Mouse (Mus musculus) kidney, adult 8-10 months (tissue): ENCODE results near the gene Ube2c.

ENCODE experiments used
- DNase-seq, 2 experiments: peaks; one replicate each; pipeline ENCODE4 v3.0.0; 2022

Gene Ube2c

DNA sequence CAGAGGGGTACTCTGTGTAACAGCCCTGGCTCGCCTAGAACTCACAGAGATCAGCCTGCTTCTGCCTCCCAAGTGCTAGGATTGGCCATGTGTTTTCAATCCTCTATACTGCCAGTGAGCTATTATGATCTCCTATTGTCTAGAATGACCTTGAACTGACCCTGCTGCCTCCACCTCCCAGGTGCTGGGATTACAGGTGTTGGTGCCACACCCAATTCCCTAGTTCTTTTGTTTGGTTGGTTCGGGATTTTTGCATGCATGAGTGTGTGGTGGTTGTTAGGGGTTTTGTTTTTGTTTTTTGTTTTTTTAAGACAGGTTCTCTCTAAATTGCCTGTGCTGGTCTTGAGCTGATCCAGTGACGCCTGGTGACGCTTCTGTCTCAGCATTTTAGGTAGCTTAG lies 54.3 kb downstream of the Ube2c start:
- no peak for DNase-seq

DNA sequence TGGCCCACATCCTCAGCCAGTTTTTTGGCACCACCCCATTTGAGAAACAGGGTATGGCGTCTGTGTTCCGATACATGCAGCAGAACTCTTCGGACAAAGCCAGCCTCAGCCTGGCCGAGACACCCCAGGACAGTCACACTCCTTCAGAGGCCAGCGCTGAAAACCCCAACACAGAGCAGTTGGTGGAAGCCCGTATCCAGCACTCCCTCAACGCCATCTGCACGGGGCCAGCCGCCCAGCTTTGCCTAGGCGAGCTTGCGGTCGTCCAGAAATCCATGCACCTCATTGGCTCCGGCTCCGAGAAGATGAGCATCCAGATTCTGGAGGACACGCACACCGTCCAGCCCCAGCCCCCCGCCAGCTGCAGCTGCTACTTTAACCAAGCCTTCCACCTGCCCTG lies 55.8 kb downstream of the Ube2c start:
- no peak for DNase-seq

DNA sequence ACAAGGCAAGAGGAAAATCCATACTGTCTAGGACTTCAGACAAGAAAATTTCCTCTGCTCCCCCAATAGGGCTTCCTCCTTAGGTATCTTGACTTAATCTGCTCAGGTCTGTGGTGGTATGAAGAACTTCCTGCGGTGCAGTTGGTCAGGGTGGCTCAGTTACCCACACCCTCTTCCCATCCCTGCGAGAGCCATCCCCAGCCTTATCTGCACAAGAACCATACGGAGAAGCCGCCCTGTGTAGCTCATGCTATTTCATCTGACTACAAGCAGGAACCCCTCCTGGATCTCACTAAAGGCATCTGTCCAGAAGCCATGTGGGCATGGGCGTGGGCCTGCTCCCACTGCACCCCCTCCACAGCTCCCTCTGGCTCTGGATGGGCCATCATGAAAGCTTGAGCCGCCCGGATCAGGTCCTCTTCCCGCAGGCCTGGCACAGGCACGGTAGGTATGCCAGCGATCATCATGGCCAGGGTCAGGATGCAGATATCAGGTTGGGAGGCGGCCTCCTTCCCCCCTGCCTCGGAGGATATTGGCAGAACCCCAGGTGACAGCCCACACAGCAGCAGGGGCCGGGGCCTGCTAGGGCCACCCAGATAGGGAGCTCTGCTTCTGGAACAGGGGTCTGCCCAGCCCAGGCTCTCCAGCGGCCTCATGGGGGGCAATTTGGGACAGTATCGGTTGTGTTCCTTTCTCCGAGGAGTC lies 57.6 kb downstream of the Ube2c start:
- DNase-seq, result no peak
